Mouse (Mus musculus) spleen, postnatal 14 days (tissue): Measurements from ENCODE around the gene Mob3a.

Source experiments
- DNase-seq, 2 experiments: peaks; one replicate each; pipeline ENCODE4 v3.0.0; 2021 to 2022; ENCODE audit warnings: low spot score in 2 of 2

Mob3a gene

DNA sequence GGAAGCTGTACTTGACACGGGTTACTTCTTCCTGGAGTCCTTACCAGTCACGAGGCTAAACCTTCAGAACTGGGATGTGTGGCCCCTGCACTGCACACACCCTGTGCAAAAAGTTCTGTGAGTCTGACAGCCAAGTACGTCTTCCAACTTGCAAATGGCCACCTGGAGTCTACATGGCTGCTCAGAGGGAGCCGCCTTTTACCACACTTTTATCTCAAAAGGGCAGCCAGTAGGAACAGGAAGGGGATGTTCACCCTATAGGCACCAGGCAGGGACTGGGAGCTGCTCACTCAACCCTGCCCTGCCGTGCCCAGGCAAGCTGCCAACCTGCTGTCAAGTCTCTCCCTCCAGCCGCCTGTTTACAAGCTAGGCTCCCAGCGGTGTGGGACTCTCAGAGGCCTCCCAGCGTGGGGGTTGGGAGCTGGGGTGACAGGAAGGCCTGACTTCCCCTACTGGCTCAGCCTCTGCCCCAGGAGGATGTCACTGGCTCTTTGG is 23.8 kb downstream of the Mob3a start, which contains the start of gene Mknk2:
Gene Mknk2 (minus strand): TSS at position 171 of the 495 bp plus-strand sequence.
- DNase-seq = peak; percentile 88 to 90

DNA sequence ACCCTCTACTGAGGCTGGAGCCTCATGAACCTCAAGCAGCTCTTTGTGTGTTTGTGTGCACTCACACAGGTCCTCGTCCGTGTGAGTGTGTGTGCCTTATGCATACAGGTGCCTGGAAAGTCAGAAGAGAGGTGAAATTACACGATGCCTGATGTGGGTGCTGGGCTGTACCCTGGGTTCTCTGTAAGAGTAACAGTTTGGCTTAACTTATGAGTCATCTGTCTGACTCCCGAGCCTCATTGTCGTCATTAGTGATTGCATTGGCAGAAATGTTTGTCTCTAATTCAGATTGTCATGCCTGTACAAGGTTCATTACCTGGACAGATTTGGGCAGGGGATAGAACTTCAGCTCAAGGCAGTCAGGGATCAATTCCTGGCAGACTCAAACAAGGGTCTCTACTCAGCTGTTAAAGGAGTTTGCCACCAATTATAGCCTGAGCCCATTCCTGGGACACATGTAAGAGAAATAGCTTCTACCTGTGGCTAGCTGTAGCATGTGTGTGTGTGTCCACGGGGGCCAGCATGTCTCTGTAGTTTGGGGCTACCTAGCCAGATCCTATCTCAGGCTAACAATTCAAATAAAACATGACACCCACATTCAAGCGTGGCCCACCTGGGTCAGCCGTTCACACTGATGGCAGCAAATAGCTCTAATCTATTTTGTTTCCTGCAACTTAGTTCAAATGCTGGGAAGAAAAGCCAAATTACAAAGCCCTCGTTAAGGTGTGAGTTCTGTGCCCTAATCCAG is 24.5 kb downstream of the Mob3a start:
- no peak for DNase-seq

DNA sequence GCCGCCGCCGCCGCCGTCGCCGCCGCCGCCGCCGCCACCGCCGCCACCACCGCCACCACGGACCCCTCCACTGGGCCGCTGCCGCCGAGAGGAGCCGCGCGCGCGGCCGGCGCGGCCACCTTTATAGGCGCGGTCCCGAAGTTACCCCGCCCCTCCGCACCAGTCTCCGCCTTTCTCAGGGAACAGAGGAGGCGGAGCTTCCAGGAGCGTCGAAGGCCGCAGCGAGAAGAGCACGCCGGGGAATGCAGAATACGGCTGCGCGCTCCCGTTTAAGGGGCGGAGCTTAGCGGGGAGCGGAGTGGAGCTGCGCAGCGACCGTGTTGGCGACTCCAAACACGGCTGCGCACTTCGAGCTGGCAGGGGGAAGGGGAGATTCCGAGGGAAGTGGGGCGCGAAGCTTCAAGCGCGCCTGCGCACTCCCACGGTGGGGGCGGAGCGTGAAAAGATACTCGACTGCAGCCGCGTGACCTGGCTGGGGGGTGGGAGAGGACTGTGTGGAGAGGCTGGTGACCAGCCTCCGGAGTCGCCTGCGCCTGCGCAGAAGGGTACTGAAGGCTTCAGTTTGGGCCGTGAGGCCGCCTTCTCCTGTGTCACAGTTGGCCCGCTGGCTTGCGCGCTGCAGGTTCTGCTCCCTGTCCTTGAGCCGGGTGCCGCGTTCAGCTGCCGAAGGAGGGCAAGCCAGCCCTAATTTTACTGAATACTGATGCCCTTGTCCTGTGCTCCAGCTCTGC is 25.4 kb downstream of the Mob3a start:
- DNase-seq = peak; percentile 97

GRCm38 (mm10) chr10:80675405-80676197 is 26.2 kb downstream of the Mob3a start:
- DNase-seq = no peak

DNA sequence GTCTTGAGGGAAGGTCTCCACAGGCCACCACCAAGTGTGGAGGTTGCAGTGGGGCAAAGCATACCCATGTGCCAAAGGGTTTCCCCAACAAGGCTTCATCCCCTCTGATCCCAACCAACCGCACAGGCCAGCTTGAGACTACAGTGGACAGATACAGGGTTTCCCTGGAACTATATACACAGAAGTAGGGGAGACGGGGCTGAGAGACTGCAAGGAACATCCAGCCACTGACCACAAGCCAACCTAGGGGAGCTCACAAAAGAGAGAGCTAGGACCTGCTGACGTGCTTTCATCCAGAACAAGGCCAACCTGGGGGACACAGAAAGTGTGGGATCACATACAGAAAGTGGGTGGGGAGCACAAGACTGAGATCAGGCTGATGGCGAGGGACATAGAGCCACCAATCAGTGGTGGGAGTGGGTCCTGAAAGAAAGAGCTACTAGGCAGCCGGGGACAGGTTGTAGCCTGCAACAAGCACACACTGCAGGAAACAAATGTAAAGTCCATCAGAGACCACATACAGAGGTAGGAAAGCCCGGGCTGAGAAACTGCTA is 26.8 kb downstream of the Mob3a start:
- no peak for DNase-seq

DNA sequence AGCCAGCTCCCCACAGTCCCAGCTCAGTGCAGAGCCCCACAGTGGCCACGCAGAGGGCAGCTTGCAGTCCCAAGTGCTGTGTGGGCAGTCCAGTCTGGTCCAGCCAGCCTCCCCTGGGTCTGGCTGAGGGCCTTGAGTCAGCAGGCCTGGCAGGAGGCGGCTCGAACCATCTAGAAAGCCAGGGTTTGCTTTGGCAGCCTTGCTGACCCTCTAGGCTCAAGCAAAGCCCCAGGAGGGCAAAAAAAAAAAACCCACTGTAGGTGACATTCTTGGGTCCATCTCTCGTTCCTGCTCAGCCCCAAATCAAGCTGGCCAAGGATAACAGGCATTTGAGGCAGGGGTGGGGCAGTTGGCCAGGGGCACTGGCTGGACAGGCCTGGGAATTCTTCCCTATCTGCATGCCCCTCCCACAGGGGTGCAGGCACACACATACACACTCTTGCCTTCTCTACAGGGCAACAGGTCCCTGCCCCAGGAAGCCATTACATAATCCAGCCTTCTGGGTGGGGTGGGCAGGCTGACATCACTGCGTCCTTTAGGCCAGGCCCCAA is 27.5 kb downstream of the Mob3a start:
- no peak for DNase-seq

DNA sequence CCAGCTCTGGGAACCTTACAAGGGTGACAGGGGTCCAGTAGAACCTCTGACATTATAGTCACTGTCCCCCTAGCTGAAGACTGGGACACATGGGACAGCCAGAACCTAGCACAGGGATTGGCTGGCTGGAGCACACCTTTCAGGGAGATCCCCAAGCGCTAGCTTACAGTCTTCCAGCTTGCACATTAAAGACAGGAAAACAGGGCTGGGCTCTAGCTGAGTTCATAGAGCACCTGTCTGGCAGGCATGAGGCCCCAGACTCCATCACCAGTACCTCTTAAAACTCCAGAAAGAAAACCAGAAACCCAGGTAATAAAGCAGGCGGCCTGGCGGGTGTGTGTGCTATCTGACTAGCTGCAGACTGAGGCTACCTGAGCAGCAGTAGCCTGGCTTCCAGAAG is 28.1 kb downstream of the Mob3a start:
- no peak for DNase-seq

- DNase-seq = no peak
These were observed 29.7 kb downstream of the Mob3a start for GRCm38 (mm10) chr10:80671936-80672690.

GRCm38 (mm10) chr10:80671251-80671650 is 30.5 kb downstream of the Mob3a start:
- no peak for DNase-seq

DNA sequence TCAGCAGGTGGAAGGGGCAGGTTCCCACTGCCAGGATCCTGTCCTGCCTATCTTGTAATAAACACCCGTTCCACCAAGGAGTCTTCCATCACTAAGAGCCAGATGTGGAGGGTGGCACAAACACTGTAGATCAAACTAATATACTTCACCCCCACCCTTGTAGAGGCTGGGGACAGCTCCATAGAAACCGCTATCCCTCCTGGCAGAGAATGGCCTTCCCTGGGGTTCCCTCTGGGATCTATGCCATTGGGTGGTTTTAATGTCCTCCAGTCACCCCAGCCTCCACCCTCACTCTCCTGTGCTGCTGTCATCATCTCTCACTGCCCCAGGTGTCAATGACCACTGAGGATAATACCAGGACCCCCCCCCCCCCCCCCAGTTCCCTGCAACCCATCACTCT is 31.2 kb downstream of the Mob3a start:
- no peak for DNase-seq

GRCm38 (mm10) chr10:80669737-80670485 is 31.9 kb downstream of the Mob3a start:
- DNase-seq = no peak

- no peak for DNase-seq
These were observed 32.8 kb downstream of the Mob3a start for GRCm38 (mm10) chr10:80669018-80669417.

GRCm38 (mm10) chr10:80668614-80669013 is 33.2 kb downstream of the Mob3a start:
- DNase-seq = no peak

DNA sequence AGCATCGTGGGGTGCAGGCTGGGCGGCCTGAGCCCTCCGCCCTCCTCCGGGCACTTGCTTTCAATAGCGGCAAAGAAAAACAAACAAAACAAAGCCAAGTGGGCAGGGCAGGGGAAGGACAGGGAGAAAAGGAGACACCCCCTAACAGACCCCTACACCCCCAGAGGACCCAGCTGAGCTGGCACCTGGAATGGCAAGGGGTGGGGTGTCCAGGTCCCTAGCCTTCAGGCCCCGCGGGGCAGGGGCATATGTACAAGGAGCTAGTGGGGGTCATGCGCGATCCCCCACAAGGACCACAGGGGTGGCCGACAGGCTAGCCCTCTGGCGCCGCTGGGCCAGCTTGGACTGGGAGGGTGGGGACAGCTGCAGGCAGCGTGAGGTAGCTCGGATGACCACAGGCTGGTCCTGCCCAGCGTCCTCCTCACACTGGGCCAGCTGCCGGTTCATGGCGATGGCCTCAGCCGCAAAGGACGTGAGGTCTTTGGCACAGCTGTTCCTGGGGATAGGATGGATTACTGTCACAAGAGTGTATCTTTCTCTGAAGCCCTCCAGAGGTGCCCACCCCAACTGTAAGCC is 34.9 kb downstream of the Mob3a start:
- DNase-seq = no peak

GRCm38 (mm10) chr10:80665981-80666733 is 35.6 kb downstream of the Mob3a start:
- DNase-seq = no peak

DNA sequence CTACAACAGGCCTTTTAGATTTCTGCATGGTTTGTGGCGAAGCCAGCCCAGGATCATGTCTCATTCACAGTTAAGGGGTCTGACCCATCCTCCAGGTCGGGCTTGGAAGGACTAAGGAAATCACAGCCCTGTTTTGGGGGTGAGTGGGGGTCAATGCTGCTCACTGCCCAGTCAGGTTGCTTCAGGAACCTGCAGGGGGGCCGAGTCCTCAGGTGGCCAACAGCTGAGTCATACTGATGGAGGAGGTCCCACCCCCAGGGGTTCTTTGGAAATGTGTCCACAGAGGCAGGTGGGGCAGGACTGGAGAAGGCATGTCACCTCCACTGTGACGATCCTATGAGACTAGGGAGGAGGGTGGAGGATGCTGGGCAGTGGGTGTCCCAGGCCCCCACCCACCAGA is 36.3 kb downstream of the Mob3a start:
- no peak for DNase-seq

GRCm38 (mm10) chr10:80665016-80665380 is 36.8 kb downstream of the Mob3a start:
- no peak for DNase-seq

DNA sequence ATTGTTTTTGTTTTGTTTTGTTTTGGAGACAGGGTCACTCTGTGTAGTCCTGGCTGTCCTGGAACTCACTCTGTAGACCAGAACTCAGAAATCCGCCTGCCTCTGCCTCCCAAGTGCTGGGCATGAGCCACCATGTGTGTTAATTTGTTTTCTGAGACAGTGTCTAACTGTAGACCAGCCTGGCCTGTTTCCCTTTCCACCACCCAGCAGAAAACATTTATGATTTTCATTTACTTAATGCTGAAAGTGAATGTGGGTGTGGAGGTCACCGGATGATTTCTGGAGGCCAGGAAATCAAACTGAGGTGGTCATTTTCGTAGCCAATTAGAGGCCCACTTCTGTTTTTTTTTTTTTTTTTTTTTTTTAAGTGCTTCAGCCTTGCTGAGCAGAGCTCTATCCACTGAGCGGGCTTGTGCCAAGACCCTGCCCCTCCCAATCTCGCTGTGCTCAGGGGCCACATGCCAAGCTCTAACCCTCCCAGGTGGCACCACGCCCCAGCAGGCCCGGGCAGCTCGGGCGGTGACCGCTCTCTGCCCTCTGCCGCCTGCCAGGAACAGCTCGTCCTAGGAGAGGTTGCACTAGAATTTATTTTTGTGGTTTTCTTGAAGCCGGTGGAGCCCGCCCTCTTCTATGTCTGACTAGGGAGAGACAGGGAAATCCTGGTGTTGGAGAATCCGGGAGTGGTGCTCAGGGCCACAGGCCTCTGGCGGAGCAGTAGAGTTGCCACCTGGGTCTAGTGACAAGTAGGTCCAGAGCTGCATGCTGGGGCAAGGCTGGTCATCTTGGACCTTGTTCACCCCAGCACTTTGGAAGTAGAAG is 37.4 kb downstream of the Mob3a start:
- DNase-seq = peak; percentile 54 to 56
